Mouse (Mus musculus) lung, postnatal 4 days (tissue): ENCODE results near the gene Esf1.
"Not testable (repeated sequence)": the region's sequence is repeated elsewhere in the genome, so short reads cannot be mapped to it uniquely, and the experiment has no call there.

Source experiments
- DNase-seq, 2 experiments: peaks; one replicate each; pipeline ENCODE4 v3.0.0; 2021

Gene Esf1

GRCm38 (mm10) chr2:140170127-140170802 is at the start of gene Esf1, which contains the start of gene Ndufaf5:
Gene Esf1, minus strand, starts transcription at chr2:140170564.
Gene Ndufaf5, plus strand, starts transcription at chr2:140170649.
- DNase-seq: peak; percentile 96

- DNase-seq: no peak
These were observed 45.6 kb upstream of the Esf1 start for GRCm38 (mm10) chr2:140215965-140216364.

- DNase-seq: no peak
These were observed 45.1 kb upstream of the Esf1 start for GRCm38 (mm10) chr2:140215415-140215814.

GRCm38 (mm10) chr2:140214519-140215027 is 44.2 kb upstream of the Esf1 start:
- no peak for DNase-seq

GRCm38 (mm10) chr2:140203756-140204155 is 33.4 kb upstream of the Esf1 start:
- no peak for DNase-seq

GRCm38 (mm10) chr2:140202573-140202972 is 32.2 kb upstream of the Esf1 start:
- no peak for DNase-seq

GRCm38 (mm10) chr2:140200713-140201112 is 30.3 kb upstream of the Esf1 start:
- DNase-seq: no peak

GRCm38 (mm10) chr2:140185685-140186210 is 15.4 kb upstream of the Esf1 start:
- DNase-seq: not testable (repeated sequence)

- no peak for DNase-seq
These were observed 614 bp upstream of the Esf1 start for GRCm38 (mm10) chr2:140170803-140171553.

- DNase-seq: no peak
These were observed 1.3 kb downstream of the Esf1 start for GRCm38 (mm10) chr2:140169057-140169456.

GRCm38 (mm10) chr2:140163351-140163854 is 7.0 kb downstream of the Esf1 start:
- no peak for DNase-seq

GRCm38 (mm10) chr2:140159186-140159730 is 11.1 kb downstream of the Esf1 start:
- DNase-seq: no peak

GRCm38 (mm10) chr2:140151743-140152142 is 18.6 kb downstream of the Esf1 start, which contains the start of gene Gm17374:
Gene Gm17374, plus strand, starts transcription at chr2:140152043.
- not testable (repeated sequence) for DNase-seq

- no peak for DNase-seq
These were observed 44.8 kb downstream of the Esf1 start for GRCm38 (mm10) chr2:140125516-140125915.

- no peak for DNase-seq
These were observed 56.5 kb downstream of the Esf1 start for GRCm38 (mm10) chr2:140113851-140114250.

GRCm38 (mm10) chr2:140108945-140109344 is 61.4 kb downstream of the Esf1 start:
- no peak for DNase-seq

GRCm38 (mm10) chr2:140107641-140108040 is 62.7 kb downstream of the Esf1 start:
- DNase-seq: no peak

- DNase-seq: no peak
These were observed 65.4 kb downstream of the Esf1 start for GRCm38 (mm10) chr2:140104951-140105350.

GRCm38 (mm10) chr2:140100551-140101474 is 69.6 kb downstream of the Esf1 start:
- DNase-seq: no peak

- DNase-seq: peak; percentile 33 to 67
These were observed 70.4 kb downstream of the Esf1 start for GRCm38 (mm10) chr2:140099971-140100370.

- DNase-seq: no peak
These were observed 73.2 kb downstream of the Esf1 start for GRCm38 (mm10) chr2:140097131-140097591.

GRCm38 (mm10) chr2:140096034-140096433 is 74.3 kb downstream of the Esf1 start:
- no peak for DNase-seq
